Mouse (Mus musculus) brain, adult 2 months (tissue): ENCODE data around the gene Mknk2.

Experiments
- DNase-seq: peaks from one replicate; pipeline ENCODE4 v3.0.0; 2011; ENCODE audit warnings: low read depth, low spot score

Gene Mknk2

GRCm38 (mm10) chr10:80669737-80670485 lies 8.0 kb downstream of the Mknk2 start:
- peak; percentile 82 for DNase-seq

GRCm38 (mm10) chr10:80669018-80669417 lies 8.9 kb downstream of the Mknk2 start:
- no peak for DNase-seq

- peak; percentile 87 for DNase-seq
Observed at GRCm38 (mm10) chr10:80668614-80669013, 9.3 kb downstream of the Mknk2 start.

GRCm38 (mm10) chr10:80666837-80667412 lies 11.0 kb downstream of the Mknk2 start:
- no peak for DNase-seq

- DNase-seq: no peak
Observed at GRCm38 (mm10) chr10:80665981-80666733, 11.8 kb downstream of the Mknk2 start.

GRCm38 (mm10) chr10:80665459-80665858 lies 12.5 kb downstream of the Mknk2 start:
- DNase-seq: no peak

GRCm38 (mm10) chr10:80665016-80665380 lies 12.9 kb downstream of the Mknk2 start:
- peak; percentile 52 for DNase-seq

- DNase-seq: peak; percentile 71
Observed at GRCm38 (mm10) chr10:80664197-80665015, 13.5 kb downstream of the Mknk2 start.

- no peak for DNase-seq
Observed at GRCm38 (mm10) chr10:80663485-80664196, 14.3 kb downstream of the Mknk2 start.

GRCm38 (mm10) chr10:80661149-80661548 lies 16.8 kb downstream of the Mknk2 start:
- DNase-seq: peak; percentile 55

- DNase-seq: peak; percentile 87
Observed at GRCm38 (mm10) chr10:80659213-80659612, 18.7 kb downstream of the Mknk2 start.

- DNase-seq: peak; percentile 74
Observed at GRCm38 (mm10) chr10:80658841-80659202, 19.1 kb downstream of the Mknk2 start.

GRCm38 (mm10) chr10:80658194-80658840 lies 19.6 kb downstream of the Mknk2 start:
- peak; percentile 64 for DNase-seq

- DNase-seq: no peak
Observed at GRCm38 (mm10) chr10:80656863-80657623, 20.9 kb downstream of the Mknk2 start, which contains the start of gene Btbd2. Btbd2 (minus strand) TSS chr10:80657071.

GRCm38 (mm10) chr10:80656130-80656862 lies 21.6 kb downstream of the Mknk2 start:
- DNase-seq: peak; percentile 100

GRCm38 (mm10) chr10:80655406-80656129 lies 22.3 kb downstream of the Mknk2 start:
- no peak for DNase-seq

- no peak for DNase-seq
Observed at GRCm38 (mm10) chr10:80654866-80655265, 23.0 kb downstream of the Mknk2 start.

- no peak for DNase-seq
Observed at GRCm38 (mm10) chr10:80653156-80653720, 24.7 kb downstream of the Mknk2 start.
